Mouse (Mus musculus) kidney, adult 2 months (tissue): ENCODE results near the gene Noa1. TPM values are rescaled to one million over a fixed set of nuclear protein-coding genes. Genes with fewer than 3 reads are reported as not detected.

Source experiments
- DNase-seq: peaks from one replicate; pipeline ENCODE4 v3.0.0; 2021
- H3K27ac ChIP-seq: fragments of 200-500 bp; 2 replicates; pipeline ENCODE4 v1.5.1; 2012; ENCODE audit warnings: low read depth, low read length, control low read depth, inconsistent platforms; ENCODE audit not compliant: insufficient read depth
- H3K27me3 ChIP-seq: fragments of 200-500 bp; replicated peaks from 2 replicates; pipeline ENCODE4 v1.6.1; 2012; ENCODE audit warnings: mild to moderate bottlenecking, moderate library complexity, low read length, inconsistent platforms; ENCODE audit not compliant: control insufficient read depth, insufficient read depth
- H3K36me3 ChIP-seq: fragments of 200-500 bp; 2 replicates; pipeline ENCODE4 v1.6.1; 2012; ENCODE audit warnings: mild to moderate bottlenecking, moderate library complexity, low read length, inconsistent platforms; ENCODE audit not compliant: control insufficient read depth, insufficient read depth
- H3K4me1 ChIP-seq: fragments of 200-500 bp; 2 replicates; pipeline ENCODE4 v1.6.1; 2011; ENCODE audit warnings: low read length; ENCODE audit not compliant: control insufficient read depth, insufficient read depth
- H3K4me3 ChIP-seq: fragments of 200-500 bp; 2 replicates; pipeline ENCODE4 v1.5.1; 2011; ENCODE audit warnings: mild to moderate bottlenecking, low read depth, low read length, control low read depth; ENCODE audit not compliant: insufficient read depth
- CTCF ChIP-seq: fragments of 200-500 bp; conservative IDR thresholded peaks from 2 replicates; pipeline ENCODE4 v1.5.1; 2011; ENCODE audit warnings: low read depth, mild to moderate bottlenecking, control low read depth, low read length, moderate library complexity, mixed read lengths; ENCODE audit not compliant: insufficient read depth, insufficient read length
- POLR2A ChIP-seq: fragments of 200-500 bp; IDR thresholded peaks from one replicate; pipeline ENCODE4 v1.6.1; 2011; ENCODE audit warnings: low read depth, low read length, control low read depth
- WGBS: fragments of 180-500 bp; shearing (Covaris S2); methylation state at CpG from one replicate; pipeline ENCODE4 v1.1.7; 2018; 5-methylcytosine and 5-hydroxymethylcytosine counted together
- polyA plus RNA-seq: library from polyadenylated mRNA; depleted of rRNA; stranded (reverse); fragments of >200 nt; gene quantifications from 2 replicates; pipeline ENCODE4 v1.2.3, GENCODE M21; 2012

Gene Noa1
- polyA plus RNA-seq, 1 experiment, result 15.1 TPM

GRCm38 (mm10) chr5:77349971-77350658 lies 40.2 kb upstream of the Noa1 start:
- DNase-seq, result no peak
- H3K27ac ChIP-seq, result no peak overlapping the region
- no peaks in the 10 kb centered on the region for H3K27me3 ChIP-seq
- TF ChIP-seq POLR2A, result no peak
- TF ChIP-seq CTCF, result no peak
- WGBS, result 88% methylated on average over 15 of the region's 15 CpGs
- peaks cover 17% of the 10 kb centered on the region for H3K4me1 ChIP-seq
- peaks cover 17% of the 10 kb centered on the region for H3K36me3 ChIP-seq
- H3K4me3 ChIP-seq, result no peak overlapping the region

GRCm38 (mm10) chr5:77348901-77349300 lies 39.0 kb upstream of the Noa1 start:
- no peak for DNase-seq
- WGBS, result 83% methylated on average over 8 of the region's 8 CpGs
- H3K4me3 ChIP-seq, result no peak overlapping the region
- TF ChIP-seq CTCF (no peak), POLR2A (no peak)
- peaks cover 20% of the 10 kb centered on the region for H3K36me3 ChIP-seq
- peaks cover 8% of the 10 kb centered on the region; the same call in 1 of the 2 replicates for H3K4me1 ChIP-seq
- H3K27ac ChIP-seq, result no peak overlapping the region
- no peaks in the 10 kb centered on the region for H3K27me3 ChIP-seq

DNA sequence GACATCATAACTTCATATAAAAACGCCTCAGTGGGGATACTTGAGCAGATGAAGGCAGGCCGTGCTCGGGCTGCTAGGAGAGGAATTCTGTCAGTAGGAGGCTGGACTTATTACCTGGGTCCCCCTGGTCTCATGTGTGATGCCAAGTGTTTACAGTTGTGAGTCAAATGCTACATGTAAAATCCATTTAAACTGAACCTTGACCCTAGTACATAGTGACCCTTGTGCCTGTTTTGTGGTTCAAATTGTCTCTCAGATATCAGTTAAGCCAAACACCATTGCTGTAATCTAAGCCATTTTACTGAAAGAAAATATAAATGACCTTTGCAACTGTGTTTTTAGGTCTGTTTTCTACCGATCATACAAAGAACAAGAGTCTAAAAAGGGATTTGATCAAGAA lies 30.1 kb upstream of the Noa1 start:
- TF ChIP-seq CTCF (no peak), POLR2A (no peak)
- no peak for DNase-seq
- Histone ChIP-seq H3K27me3 (no peaks in the 10 kb centered on the region), H3K4me3 (no peak overlapping the region), H3K36me3 (peaks cover 14% of the 10 kb centered on the region), H3K27ac (no peak overlapping the region), H3K4me1 (no peaks in the 10 kb centered on the region)
- WGBS, result 83% methylated on average over 4 of the region's 4 CpGs

- 54% methylated on average over 5 of the region's 5 CpGs for WGBS
- H3K27me3 ChIP-seq, result no peaks in the 10 kb centered on the region
- DNase-seq, result no peak
- peaks cover 12% of the 10 kb centered on the region for H3K36me3 ChIP-seq
- TF ChIP-seq POLR2A (no peak), CTCF (peak; percentile 45)
- H3K27ac ChIP-seq, result no peak overlapping the region
- no peaks in the 10 kb centered on the region for H3K4me1 ChIP-seq
- H3K4me3 ChIP-seq, result no peak overlapping the region
Observed at GRCm38 (mm10) chr5:77330154-77330553, 20.3 kb upstream of the Noa1 start.

- Histone ChIP-seq H3K36me3 (peaks cover 22% of the 10 kb centered on the region), H3K4me1 (no peaks in the 10 kb centered on the region), H3K27ac (no peak overlapping the region), H3K4me3 (no peak overlapping the region), H3K27me3 (no peaks in the 10 kb centered on the region)
- WGBS, result 47% methylated on average over 1 of the region's 1 CpGs
- DNase-seq, result no peak
- TF ChIP-seq POLR2A (no peak), CTCF (no peak)
Observed at GRCm38 (mm10) chr5:77324936-77325335, 15.1 kb upstream of the Noa1 start.

GRCm38 (mm10) chr5:77314986-77315385 lies 5.1 kb upstream of the Noa1 start:
- peaks cover 2% of the 10 kb centered on the region; the same call in 1 of the 2 replicates for H3K4me1 ChIP-seq
- no peak for TF ChIP-seq POLR2A
- no peak for TF ChIP-seq CTCF
- H3K36me3 ChIP-seq, result peaks cover 5% of the 10 kb centered on the region
- no peaks in the 10 kb centered on the region for H3K27me3 ChIP-seq
- WGBS, result 76% methylated on average over 6 of the region's 6 CpGs
- no peak overlapping the region for H3K27ac ChIP-seq
- no peak overlapping the region for H3K4me3 ChIP-seq
- DNase-seq, result no peak

DNA sequence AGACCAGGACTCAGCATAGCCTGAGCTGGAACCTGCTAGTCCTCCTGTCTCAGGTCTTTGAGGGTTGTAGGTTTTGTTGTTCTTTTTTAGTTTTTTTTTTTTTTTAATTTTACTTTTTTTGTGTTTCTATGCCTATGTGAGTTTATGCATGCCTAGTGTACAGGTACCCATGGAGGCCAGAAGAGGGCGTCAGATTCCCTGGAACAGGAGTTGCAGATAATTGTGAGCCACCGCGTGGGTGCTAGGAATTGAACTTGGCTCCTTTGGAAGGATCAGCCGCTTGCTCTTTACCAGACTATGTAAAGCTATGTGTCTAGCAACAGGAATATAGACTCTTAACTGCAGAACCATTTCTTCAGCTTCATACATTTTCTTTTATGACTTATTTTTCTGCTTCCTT lies 4.3 kb upstream of the Noa1 start:
- Histone ChIP-seq H3K27me3 (no peaks in the 10 kb centered on the region), H3K36me3 (peaks cover 5% of the 10 kb centered on the region), H3K27ac (no peak overlapping the region), H3K4me1 (peaks cover 2% of the 10 kb centered on the region; the same call in 1 of the 2 replicates), H3K4me3 (no peak overlapping the region)
- WGBS, result 97% methylated on average over 4 of the region's 4 CpGs
- TF ChIP-seq CTCF, result no peak
- no peak for TF ChIP-seq POLR2A
- no peak for DNase-seq
